Mouse (Mus musculus): ENCODE results near the gene Isx.
A peak's percentile ranks its signal among the peaks of the same experiment; 100 is the strongest.

The Isx gene

DNA sequence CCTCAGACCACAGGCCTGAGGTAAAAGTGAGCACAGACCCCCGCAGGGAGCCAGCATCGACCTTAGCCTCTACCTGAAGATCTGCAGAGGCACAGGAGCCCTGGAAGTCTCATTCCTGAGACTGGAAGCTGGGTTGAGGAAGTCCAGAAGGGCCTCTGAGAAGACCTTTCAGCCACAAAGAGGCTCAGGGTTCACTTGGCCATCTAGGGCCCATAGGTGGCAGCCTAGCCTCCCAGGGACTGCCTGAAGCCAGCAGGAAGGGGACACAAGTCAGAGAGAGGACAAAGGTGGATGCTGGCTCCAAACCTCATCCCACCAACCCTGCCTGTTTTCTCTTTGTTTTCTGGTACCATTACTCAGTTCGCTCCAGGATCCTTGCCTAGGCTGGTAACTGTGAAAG lies at the start of gene Isx:
Gene Isx (plus strand): TSS at position 234 of the 400 bp plus-strand sequence.
- DNase-seq = no peak

DNA sequence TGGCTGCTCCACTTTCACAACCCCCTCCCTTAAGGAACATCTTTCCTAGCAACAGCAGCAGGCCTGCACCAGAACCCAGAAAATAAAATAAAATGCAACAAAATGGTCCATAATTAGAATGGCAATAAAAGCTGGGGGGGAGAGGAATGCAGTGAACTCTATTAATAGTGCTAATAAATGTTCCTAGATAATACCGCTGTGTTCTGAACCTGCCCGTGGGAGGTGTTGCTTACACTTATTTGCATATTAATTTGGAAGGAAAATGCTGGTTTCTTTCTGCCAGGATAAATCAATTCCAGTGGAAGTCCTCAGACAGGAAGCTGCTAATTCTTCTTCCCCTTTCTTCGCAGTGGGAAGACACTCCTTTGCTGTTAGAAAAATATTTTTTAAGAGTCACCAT lies 45.3 kb upstream of the Isx start:
- DNase-seq = no peak

DNA sequence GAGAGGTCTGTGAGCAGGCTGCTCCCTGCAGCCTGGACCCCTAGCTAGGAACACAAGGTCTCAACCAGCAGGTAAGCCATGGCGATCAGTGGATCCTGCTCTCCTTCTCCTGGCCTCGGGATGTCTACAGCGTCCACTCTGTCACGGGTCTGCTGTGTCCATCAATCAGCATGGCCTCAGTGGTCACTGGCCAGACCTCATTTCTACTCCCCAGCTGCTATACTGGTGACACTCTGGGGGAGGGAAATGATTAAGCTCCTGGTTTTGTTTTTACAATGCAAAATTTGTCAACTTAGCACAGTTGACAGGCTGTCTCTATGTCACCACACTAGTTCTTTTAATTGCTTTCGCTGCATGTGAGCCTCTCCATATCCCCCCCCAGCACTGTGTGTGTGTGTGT lies 41.7 kb upstream of the Isx start:
- DNase-seq = no peak

DNA sequence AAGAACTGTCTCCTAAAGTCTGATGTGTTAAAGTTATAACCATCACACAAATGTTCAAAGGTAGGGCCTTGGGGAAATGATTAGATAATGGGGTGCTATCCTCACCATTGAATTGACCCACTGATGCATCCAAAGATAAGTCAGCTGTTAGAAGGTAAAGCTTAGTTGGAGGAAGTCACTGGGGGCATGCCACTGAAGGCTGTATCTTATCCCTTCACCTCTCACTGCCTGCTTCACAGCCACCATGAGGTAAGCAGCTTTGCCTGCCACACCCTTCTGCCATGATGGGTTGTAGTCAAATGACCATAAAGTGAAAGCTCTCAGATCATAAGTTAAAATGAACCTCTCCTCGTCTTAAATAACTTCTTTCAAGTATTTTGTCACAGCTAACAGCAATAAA lies 38.7 kb upstream of the Isx start:
- no peak for DNase-seq

- peak in 1 of 2 experiments; percentile 5 for DNase-seq
Measured at GRCm38 (mm10) chr8:74847376-74848048, 25.5 kb upstream of the Isx start.

GRCm38 (mm10) chr8:74848707-74849106 lies 24.3 kb upstream of the Isx start:
- no peak for DNase-seq

- no peak for DNase-seq
Measured at GRCm38 (mm10) chr8:74850971-74851370, 22.0 kb upstream of the Isx start.

GRCm38 (mm10) chr8:74851837-74852236 lies 21.1 kb upstream of the Isx start:
- DNase-seq = no peak

- DNase-seq = peak in 1 of 2 experiments; percentile 41
Measured at GRCm38 (mm10) chr8:74853488-74853887, 19.5 kb upstream of the Isx start.

DNA sequence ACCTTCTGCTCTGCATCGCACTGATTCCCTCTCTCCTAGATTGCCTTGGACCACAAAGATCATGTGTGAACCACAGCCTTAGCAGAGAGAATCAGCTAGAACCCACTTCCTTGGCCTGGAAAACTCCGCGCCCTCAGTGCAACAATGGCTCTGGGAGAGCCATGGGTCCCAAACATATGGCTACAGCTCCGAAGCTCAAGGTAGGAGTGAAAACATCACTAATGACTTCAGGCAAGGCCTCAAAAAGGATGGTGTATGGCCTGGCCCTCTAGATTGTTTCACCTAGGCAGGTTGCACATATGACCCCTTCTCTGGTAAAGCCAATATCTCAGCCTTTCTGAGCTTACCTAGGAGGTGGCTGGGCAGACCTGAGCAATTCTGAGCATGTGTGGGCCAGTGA lies 18.2 kb upstream of the Isx start:
- no peak for DNase-seq

- DNase-seq = no peak
Measured at GRCm38 (mm10) chr8:74855341-74855740, 17.6 kb upstream of the Isx start.

- no peak for DNase-seq
Measured at GRCm38 (mm10) chr8:74859241-74859640, 13.7 kb upstream of the Isx start.

DNA sequence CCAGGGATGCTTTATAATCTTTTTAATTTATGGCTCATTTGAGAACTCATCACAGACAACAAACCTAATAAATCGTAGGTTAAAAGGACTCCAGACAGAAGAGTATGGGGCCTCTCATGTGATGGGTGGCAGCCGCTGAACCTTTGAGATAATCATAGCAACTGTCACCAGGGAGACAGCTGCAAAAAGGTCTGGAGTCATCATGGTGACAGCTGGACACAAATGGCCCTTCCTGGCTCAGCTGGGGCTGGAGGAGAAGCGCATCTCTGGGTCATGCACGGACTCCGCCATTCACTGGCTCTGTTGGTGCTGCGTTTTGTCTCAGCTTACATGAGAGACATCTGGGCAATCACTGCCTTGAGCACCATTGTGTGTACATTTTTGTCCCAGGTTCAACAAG lies 12.5 kb upstream of the Isx start:
- DNase-seq = no peak

GRCm38 (mm10) chr8:74862598-74862997 lies 10.4 kb upstream of the Isx start:
- DNase-seq = no peak

GRCm38 (mm10) chr8:74870346-74870949 lies 2.5 kb upstream of the Isx start:
- no peak for DNase-seq

- no peak for DNase-seq
Measured at GRCm38 (mm10) chr8:74871686-74872085, 1.3 kb upstream of the Isx start.

- no peak for DNase-seq
Measured at GRCm38 (mm10) chr8:74872151-74872823, 686 bp upstream of the Isx start.

- DNase-seq = no peak
Measured at GRCm38 (mm10) chr8:74874565-74874964, 1.6 kb downstream of the Isx start.

DNA sequence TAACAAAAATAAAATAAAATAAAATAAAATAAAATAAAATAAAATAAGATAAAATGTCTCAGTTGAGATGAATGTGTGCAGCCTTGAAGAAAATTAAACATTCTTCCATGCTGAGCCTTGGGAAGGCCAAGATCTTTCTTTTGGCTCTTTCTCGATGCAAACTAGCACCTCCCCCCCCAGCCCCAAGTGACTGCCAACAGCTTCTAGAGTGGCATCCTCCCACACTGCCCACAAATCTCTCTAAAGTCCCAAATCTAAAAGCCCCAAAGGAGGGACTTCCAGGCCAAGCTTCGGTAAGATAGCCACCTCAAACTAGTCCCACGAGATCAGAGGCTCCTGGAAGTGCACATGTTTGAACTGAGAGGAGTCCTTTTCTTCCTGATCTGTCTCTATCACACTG lies 5.7 kb downstream of the Isx start:
- DNase-seq = no peak

GRCm38 (mm10) chr8:74888763-74889162 lies 15.8 kb downstream of the Isx start:
- DNase-seq = no peak

DNA sequence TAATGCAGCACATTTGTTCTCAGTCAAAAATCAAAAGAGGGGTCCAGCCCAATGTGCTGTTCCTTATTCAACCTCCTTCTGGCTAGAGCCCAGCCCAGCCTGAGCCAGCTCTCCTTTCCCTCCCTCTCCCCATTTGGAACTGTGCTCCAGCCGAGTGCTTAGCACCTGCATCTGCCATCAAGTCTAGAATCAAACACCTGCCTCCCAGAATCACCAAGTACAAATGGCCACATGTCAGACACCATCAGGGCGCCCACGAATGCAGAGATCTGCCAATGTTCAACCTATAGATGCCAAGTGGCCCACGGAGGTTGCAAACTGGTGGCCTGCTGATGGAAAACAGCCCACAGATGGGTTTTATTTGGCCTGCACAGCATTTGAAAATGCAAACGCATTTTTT lies 18.1 kb downstream of the Isx start:
- DNase-seq = no peak

GRCm38 (mm10) chr8:74896302-74896701 lies 23.3 kb downstream of the Isx start:
- no peak for DNase-seq

DNA sequence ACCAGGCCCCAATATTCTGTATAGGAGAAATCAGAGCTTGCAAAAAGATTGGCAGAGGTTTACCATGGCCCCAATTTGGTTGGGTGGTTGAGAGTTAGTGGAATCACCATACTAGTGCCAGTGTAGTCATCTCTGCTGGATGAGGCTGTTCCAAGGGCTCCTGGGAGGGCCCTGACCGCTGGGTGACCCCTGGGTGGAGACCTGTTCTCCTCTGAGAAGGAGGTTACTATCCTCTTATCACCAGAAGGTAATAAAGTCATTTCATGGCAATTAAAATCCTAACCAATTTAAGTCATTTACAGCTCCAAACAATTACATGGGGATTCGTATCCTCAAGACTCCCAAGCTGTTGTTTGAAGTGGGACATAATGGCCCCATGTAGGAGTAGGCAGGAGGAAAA lies 24.3 kb downstream of the Isx start:
- DNase-seq = no peak

- no peak for DNase-seq
Measured at GRCm38 (mm10) chr8:74899796-74900195, 26.8 kb downstream of the Isx start.

All from kidney, postnatal 25 days (tissue).